11 mouse cellular contexts compared by ENCODE assay signal in genomic region chr6:47228676-47229317, GRCm38 (mm10).
DNase-seq lines count a peak whose midpoint lies in the region; ATAC-seq lines count a peak whose summit lies in the region.
"Had no signal": no experiment of that assay in that cellular context is flagged by ENCODE, and none has a peak within 500 bp of the region (broad histone marks: within the 10 kb centered on the region; RNA-seq: fewer than 3 reads in every experiment).

No protein-coding gene starts in this region.

- no peaks in the 10 kb centered on the region for H3K9me3 ChIP-seq in forebrain, embryonic 11.5 days (ENCODE audit: control insufficient read depth, low read length)
- no peaks in the 10 kb centered on the region for H3K9me3 ChIP-seq in hindbrain, embryonic 15.5 days
- H3K9me3 ChIP-seq in neural tube, embryonic 15.5 days (replicated peaks), result no peaks in the 10 kb centered on the region

- DNase-seq in layer of hippocampus, adult 11-12 months (ENCODE audit: low spot score), result peak; percentile 21
- no peak for DNase-seq in layer of hippocampus, adult 9-10 months (ENCODE audit: low spot score)
- DNase-seq in forebrain, embryonic 11.5 days (ENCODE audit: low spot score), result peak; percentile 56
- DNase-seq in adrenal gland, postnatal 4 days (ENCODE audit: low spot score in 2 of 2), result no peak
- DNase-seq in gastrocnemius, adult 8-10 months (ENCODE audit: low spot score in 2 of 2), result no peak
- DNase-seq: heart, adult 2 months; right cerebral cortex, postnatal 4 days had no signal

- no peaks in the 10 kb centered on the region for H3K36me3 ChIP-seq in forebrain, embryonic 11.5 days (ENCODE audit: control insufficient read depth, insufficient read depth, low read length)
- H3K36me3 ChIP-seq in hindbrain, embryonic 15.5 days, result no peaks in the 10 kb centered on the region
- H3K36me3 ChIP-seq in neural tube, embryonic 15.5 days, result no peaks in the 10 kb centered on the region

- H3K4me2 ChIP-seq in forebrain, embryonic 11.5 days (ENCODE audit: low read depth, low read length, severe bottlenecking), result no peak overlapping the region
- H3K4me2 ChIP-seq in hindbrain, embryonic 15.5 days, result no peak overlapping the region
- no peak overlapping the region for H3K4me2 ChIP-seq in neural tube, embryonic 15.5 days

- H3K9ac ChIP-seq in forebrain, embryonic 11.5 days (ENCODE audit: low read length), result no peak overlapping the region
- H3K9ac ChIP-seq in hindbrain, embryonic 15.5 days, result no peak overlapping the region
- no peak overlapping the region for H3K9ac ChIP-seq in neural tube, embryonic 15.5 days (replicated peaks)

- peak; percentile 89 for ATAC-seq in forebrain, embryonic 11.5 days (replicated peaks; ENCODE audit: low FRiP score)
- ATAC-seq in hindbrain, embryonic 15.5 days (ENCODE audit: low FRiP score, low read depth), result peak; percentile 45; the same call in 1 of the 2 replicates
- peak; percentile 28; the same call in 1 of the 2 replicates for ATAC-seq in neural tube, embryonic 15.5 days (ENCODE audit: low FRiP score)
- ATAC-seq: intestine, embryonic 16.5 days; lung, postnatal 0 days had no signal

- 62% methylated on average over 7 of the region's 7 CpGs for WGBS in forebrain, embryonic 11.5 days
- WGBS in hindbrain, embryonic 15.5 days, result 27% methylated on average over 7 of the region's 7 CpGs
- WGBS in neural tube, embryonic 15.5 days, result 28% methylated on average over 7 of the region's 7 CpGs

- H3K27me3 ChIP-seq in forebrain, embryonic 11.5 days (ENCODE audit: control insufficient read depth, insufficient read depth, low read length), result no peaks in the 10 kb centered on the region
- no peaks in the 10 kb centered on the region for H3K27me3 ChIP-seq in hindbrain, embryonic 15.5 days
- H3K27me3 ChIP-seq in neural tube, embryonic 15.5 days (replicated peaks), result no peaks in the 10 kb centered on the region

- H3K27ac ChIP-seq in forebrain, embryonic 11.5 days (ENCODE audit: low read depth, low read length), result peak overlapping the region; percentile 65
- H3K27ac ChIP-seq in hindbrain, embryonic 15.5 days (replicated peaks), result peak overlapping the region; percentile 49
- H3K27ac ChIP-seq in neural tube, embryonic 15.5 days (replicated peaks), result peak overlapping the region; percentile 30
- H3K27ac ChIP-seq: heart, adult 2 months had no signal

- no peak overlapping the region for H3K4me3 ChIP-seq in forebrain, embryonic 11.5 days (ENCODE audit: low read depth, low read length)
- H3K4me3 ChIP-seq in hindbrain, embryonic 15.5 days, result no peak overlapping the region
- no peak overlapping the region for H3K4me3 ChIP-seq in neural tube, embryonic 15.5 days (replicated peaks)
- H3K4me3 ChIP-seq: heart, adult 2 months had no signal

- peaks cover 2% of the 10 kb centered on the region; the same call in 1 of the 2 replicates for H3K4me1 ChIP-seq in forebrain, embryonic 11.5 days (replicated peaks; ENCODE audit: control insufficient read depth, insufficient read depth, low read length)
- H3K4me1 ChIP-seq in hindbrain, embryonic 15.5 days (replicated peaks), result peaks cover 14% of the 10 kb centered on the region
- peaks cover 8% of the 10 kb centered on the region; the same call in 1 of the 2 replicates for H3K4me1 ChIP-seq in neural tube, embryonic 15.5 days

Comparison
In these comparisons a context has a peak if more than half of its experiments do, and no peak if none do; other contexts are left out.
1. DNase-seq: peak in layer of hippocampus, adult 11-12 months (single experiment) and forebrain, embryonic 11.5 days (single experiment); none in layer of hippocampus, adult 9-10 months (single experiment), adrenal gland, postnatal 4 days (0 of 2) and gastrocnemius, adult 8-10 months (0 of 2).
2. ATAC-seq: peak in every context shown above with its lines; median percentile 89 in forebrain, embryonic 11.5 days; 45 in hindbrain, embryonic 15.5 days; 28 in neural tube, embryonic 15.5 days.
3. Peak in every context shown above with its lines, with median percentiles within 50 percentile points of each other: H3K27ac ChIP-seq.